Mouse (Mus musculus) intestine, postnatal 0 days (tissue): ENCODE data around the gene Psd. TPM values are rescaled to one million over a fixed set of nuclear protein-coding genes. Genes with fewer than 3 reads are reported as not detected.
A peak's percentile ranks its signal among the peaks of the same experiment; 100 is the strongest.

ENCODE experiments used
- ATAC-seq: fragments of 200-750 bp; cut with Nextera tagmentation; 2 replicates; pipeline ENCODE4 v1.8.0; 2017; ENCODE audit warnings: mild to moderate bottlenecking, moderate TSS enrichment, moderate library complexity
- H3K27ac ChIP-seq: fragments of 300-500 bp; sonication (generic); 2 replicates; pipeline ENCODE4 v1.5.1; 2014; ENCODE audit warnings: mild to moderate bottlenecking, low read depth, low read length, moderate library complexity
- H3K27me3 ChIP-seq: fragments of 300-500 bp; sonication (generic); replicated peaks from 2 replicates; pipeline ENCODE4 v1.6.1; 2014; ENCODE audit warnings: low read length, mixed read lengths; ENCODE audit not compliant: control insufficient read depth, insufficient read depth
- H3K36me3 ChIP-seq: fragments of 300-500 bp; sonication (generic); 2 replicates; pipeline ENCODE4 v1.6.1; 2014; ENCODE audit warnings: mild to moderate bottlenecking, moderate library complexity; ENCODE audit not compliant: control insufficient read depth, insufficient read depth
- H3K4me1 ChIP-seq: fragments of 300-500 bp; sonication (generic); replicated peaks from 2 replicates; pipeline ENCODE4 v1.6.1; 2014; ENCODE audit warnings: antibody characterized with exemption, low read length, mixed read lengths; ENCODE audit not compliant: control insufficient read depth, insufficient read depth
- H3K4me2 ChIP-seq: fragments of 300-500 bp; sonication (generic); replicated peaks from 2 replicates; pipeline ENCODE4 v1.6.1; 2014; ENCODE audit warnings: low read depth, mild to moderate bottlenecking, moderate library complexity
- H3K4me3 ChIP-seq: fragments of 300-500 bp; sonication (generic); 2 replicates; pipeline ENCODE4 v1.5.1; 2014; ENCODE audit warnings: low read depth, low read length
- H3K9ac ChIP-seq: fragments of 300-500 bp; sonication (generic); 2 replicates; pipeline ENCODE4 v1.6.1; 2014; ENCODE audit warnings: mild to moderate bottlenecking, low read depth, low read length
- H3K9me3 ChIP-seq: fragments of 300-500 bp; sonication (generic); 2 replicates; pipeline ENCODE4 v1.6.1; 2016; ENCODE audit warnings: mixed run types; ENCODE audit not compliant: control insufficient read depth
- CTCF ChIP-seq: sonication (generic); IDR thresholded peaks from 2 replicates; pipeline ENCODE4 v1.5.1; 2016; ENCODE audit warnings: low read depth, mild to moderate bottlenecking, control low read depth, antibody characterized with exemption, moderate library complexity
- WGBS: fragments of 180-500 bp; shearing (Covaris S2); extraction: QIAGEN DNeasy Blood & Tissue Kit; methylation state at CpG from one replicate; pipeline ENCODE4 v1.1.7; 2014; 5-methylcytosine and 5-hydroxymethylcytosine counted together
- polyA plus RNA-seq: library from polyadenylated mRNA; unstranded; fragments of >200 nt; fragmentation: Nextera tagmentation; extraction: Ambion mirVana; gene quantifications from 2 replicates; pipeline ENCODE4 v1.2.1, GENCODE M21; 2015

Gene Psd
- polyA plus RNA-seq, 1 experiment from 2014 or later: 30.1 TPM

- H3K9me3 ChIP-seq: no peaks in the 10 kb centered on the region
- H3K36me3 ChIP-seq: no peaks in the 10 kb centered on the region; the same call in 1 of the 2 replicates
- 2% methylated on average over 39 of the region's 48 CpGs for WGBS
- TF ChIP-seq CTCF: no peak
- peak overlapping the region; percentile 39 for H3K4me3 ChIP-seq
- H3K27me3 ChIP-seq: peaks cover 62% of the 10 kb centered on the region
- H3K4me1 ChIP-seq: 0 out of 2 replicates have a peak, but pooled peaks cover 2% of the 10 kb centered on the region
- H3K9ac ChIP-seq: peak overlapping the region; percentile 40
- 0 out of 2 replicates have a peak, but pooled peaks have one; percentile 0 for ATAC-seq
- H3K27ac ChIP-seq: peak overlapping the region; percentile 62; the same call in 1 of the 2 replicates
- H3K4me2 ChIP-seq: peak overlapping the region; percentile 66
Observed at GRCm38 (mm10) chr19:46317546-46317885, 9.4 kb downstream of the Psd start.

- no peaks in the 10 kb centered on the region for H3K4me1 ChIP-seq
- H3K27ac ChIP-seq: peak overlapping the region; percentile 21; the same call in 1 of the 2 replicates
- peak overlapping the region; percentile 40 for H3K9ac ChIP-seq
- H3K27me3 ChIP-seq: peaks cover 57% of the 10 kb centered on the region
- peak overlapping the region; percentile 39 for H3K4me3 ChIP-seq
- peaks cover 2% of the 10 kb centered on the region; the same call in 1 of the 2 replicates for H3K36me3 ChIP-seq
- H3K4me2 ChIP-seq: peak overlapping the region; percentile 66
- WGBS: 23% methylated on average over 15 of the region's 15 CpGs
- TF ChIP-seq CTCF: no peak
- no peaks in the 10 kb centered on the region for H3K9me3 ChIP-seq
- no peak for ATAC-seq
Observed at GRCm38 (mm10) chr19:46316846-46317545, 10.0 kb downstream of the Psd start.

- no peaks in the 10 kb centered on the region for H3K4me1 ChIP-seq
- 36% methylated on average over 12 of the region's 12 CpGs for WGBS
- no peak for TF ChIP-seq CTCF
- H3K4me3 ChIP-seq: peak overlapping the region; percentile 39
- no peak overlapping the region for H3K9ac ChIP-seq
- peak overlapping the region; percentile 21; the same call in 1 of the 2 replicates for H3K27ac ChIP-seq
- ATAC-seq: 0 out of 2 replicates have a peak, but pooled peaks have one; percentile 9
- peak overlapping the region; percentile 66 for H3K4me2 ChIP-seq
- H3K9me3 ChIP-seq: no peaks in the 10 kb centered on the region
- H3K27me3 ChIP-seq: peaks cover 56% of the 10 kb centered on the region
- H3K36me3 ChIP-seq: peaks cover 12% of the 10 kb centered on the region
Observed at GRCm38 (mm10) chr19:46315752-46316610, 11.0 kb downstream of the Psd start.

GRCm38 (mm10) chr19:46314872-46315742, 11.8 kb downstream of the Psd start:
- ATAC-seq: no peak
- H3K27me3 ChIP-seq: peaks cover 48% of the 10 kb centered on the region

GRCm38 (mm10) chr19:46314151-46314601, 12.8 kb downstream of the Psd start:
- no peak for ATAC-seq
- Histone ChIP-seq H3K4me3 (no peak overlapping the region), H3K27me3 (peaks cover 41% of the 10 kb centered on the region), H3K36me3 (peaks cover 27% of the 10 kb centered on the region), H3K27ac (no peak overlapping the region), H3K4me2 (peak overlapping the region; percentile 25; the same call in 1 of the 2 replicates), H3K9me3 (no peaks in the 10 kb centered on the region), H3K9ac (0 out of 2 replicates have a peak overlapping the region, but pooled peaks have one; percentile 12), H3K4me1 (0 out of 2 replicates have a peak, but pooled peaks cover 1% of the 10 kb centered on the region)
- WGBS: 24% methylated on average over 18 of the region's 18 CpGs
- TF ChIP-seq CTCF: no peak

More at GRCm38 (mm10) chr19:46314872-46315742, 11.8 kb downstream of the Psd start:
- H3K9ac ChIP-seq: no peak overlapping the region
- peak overlapping the region; percentile 25; the same call in 1 of the 2 replicates for H3K4me2 ChIP-seq
- no peaks in the 10 kb centered on the region for H3K9me3 ChIP-seq
- TF ChIP-seq CTCF: no peak
- no peaks in the 10 kb centered on the region for H3K4me1 ChIP-seq
- WGBS: 20% methylated on average over 14 of the region's 14 CpGs
- peaks cover 20% of the 10 kb centered on the region for H3K36me3 ChIP-seq
- H3K4me3 ChIP-seq: no peak overlapping the region
- H3K27ac ChIP-seq: no peak overlapping the region; the same call in 1 of the 2 replicates
